Mouse (Mus musculus): ENCODE results near the gene Lrrc4. TPM values are rescaled to one million over a fixed set of nuclear protein-coding genes. Genes with fewer than 3 reads are reported as not detected.

Lrrc4 gene
- total and polyA plus RNA-seq, 2 experiments from 2014 or later = 6.0 to 59.8 TPM

DNA sequence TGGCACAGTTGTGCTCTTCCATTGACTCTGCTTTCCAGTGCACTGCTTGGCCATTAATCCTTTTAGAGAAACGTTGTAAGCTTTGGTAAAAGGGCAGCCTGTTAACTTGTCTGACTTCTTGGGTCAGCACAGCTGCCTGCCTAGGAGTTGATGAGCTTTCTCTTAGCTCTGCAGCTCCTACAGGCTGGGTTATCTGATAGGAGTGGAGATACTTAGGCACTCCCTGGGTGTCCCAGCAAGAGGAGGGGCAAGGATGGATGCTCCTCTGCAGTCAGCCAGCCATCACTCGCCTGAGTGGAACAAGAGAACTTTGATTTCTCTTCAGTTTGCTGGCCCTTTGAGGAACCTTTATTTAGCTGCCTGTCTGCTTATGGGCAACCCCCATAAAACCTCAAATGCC is 121.5 kb downstream of the Lrrc4 start:
- Histone ChIP-seq H3K27me3 (ENCODE audit: insufficient read depth, low read length) (no peaks in the 10 kb centered on the region), H3K27ac (no peak overlapping the region), H3K4me2 (ENCODE audit: low read depth, low read length) (no peak overlapping the region), H3K4me1 (ENCODE audit: insufficient read depth, low read length) (peaks cover 16% of the 10 kb centered on the region), H3K9ac (replicated peaks; ENCODE audit: low read length) (no peak overlapping the region), H3K9me3 (ENCODE audit: low read length) (no peaks in the 10 kb centered on the region), H3K4me3 (ENCODE audit: low read length) (no peak overlapping the region), H3K36me3 (ENCODE audit: insufficient read depth, low read length) (no peaks in the 10 kb centered on the region)
- ATAC-seq (no peak), DNase-seq (ENCODE audit: low spot score) (no peak)
- TF ChIP-seq CTCF (IDR thresholded peaks at IDR 0.05; ENCODE audit: low read depth) = no peak
- WGBS = 42% methylated on average over 2 of the region's 2 CpGs

DNA sequence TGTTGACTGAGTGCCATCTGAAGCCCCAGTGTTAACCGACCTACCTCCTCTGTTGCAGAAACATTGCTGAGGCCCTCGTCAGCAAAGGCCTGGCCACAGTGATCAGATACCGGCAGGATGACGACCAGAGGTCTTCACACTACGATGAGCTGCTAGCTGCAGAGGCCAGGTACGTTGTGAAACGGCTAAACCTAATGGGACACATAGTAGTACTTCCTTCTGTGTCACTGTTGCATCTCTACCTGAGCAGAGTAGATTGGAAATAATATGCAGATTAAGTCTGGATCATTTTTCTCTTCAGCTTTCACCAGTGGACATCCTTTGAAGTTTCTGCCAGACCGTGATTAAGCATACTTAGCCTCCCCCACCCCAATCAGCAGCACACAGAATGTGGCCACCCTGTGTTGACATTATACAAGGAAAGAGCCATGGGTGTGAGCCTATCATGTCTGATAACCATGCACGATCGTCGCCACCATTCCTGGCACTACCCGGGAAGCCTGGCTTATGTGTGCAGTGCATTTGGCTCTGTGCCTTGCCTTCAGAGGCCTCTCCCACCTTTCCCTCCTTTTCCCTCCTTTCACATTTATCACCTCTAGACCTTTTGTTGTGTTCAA is 124.5 kb downstream of the Lrrc4 start:
- no peak overlapping the region for H3K27ac ChIP-seq
- H3K9ac ChIP-seq (replicated peaks; ENCODE audit: low read length) = no peak overlapping the region

DNA sequence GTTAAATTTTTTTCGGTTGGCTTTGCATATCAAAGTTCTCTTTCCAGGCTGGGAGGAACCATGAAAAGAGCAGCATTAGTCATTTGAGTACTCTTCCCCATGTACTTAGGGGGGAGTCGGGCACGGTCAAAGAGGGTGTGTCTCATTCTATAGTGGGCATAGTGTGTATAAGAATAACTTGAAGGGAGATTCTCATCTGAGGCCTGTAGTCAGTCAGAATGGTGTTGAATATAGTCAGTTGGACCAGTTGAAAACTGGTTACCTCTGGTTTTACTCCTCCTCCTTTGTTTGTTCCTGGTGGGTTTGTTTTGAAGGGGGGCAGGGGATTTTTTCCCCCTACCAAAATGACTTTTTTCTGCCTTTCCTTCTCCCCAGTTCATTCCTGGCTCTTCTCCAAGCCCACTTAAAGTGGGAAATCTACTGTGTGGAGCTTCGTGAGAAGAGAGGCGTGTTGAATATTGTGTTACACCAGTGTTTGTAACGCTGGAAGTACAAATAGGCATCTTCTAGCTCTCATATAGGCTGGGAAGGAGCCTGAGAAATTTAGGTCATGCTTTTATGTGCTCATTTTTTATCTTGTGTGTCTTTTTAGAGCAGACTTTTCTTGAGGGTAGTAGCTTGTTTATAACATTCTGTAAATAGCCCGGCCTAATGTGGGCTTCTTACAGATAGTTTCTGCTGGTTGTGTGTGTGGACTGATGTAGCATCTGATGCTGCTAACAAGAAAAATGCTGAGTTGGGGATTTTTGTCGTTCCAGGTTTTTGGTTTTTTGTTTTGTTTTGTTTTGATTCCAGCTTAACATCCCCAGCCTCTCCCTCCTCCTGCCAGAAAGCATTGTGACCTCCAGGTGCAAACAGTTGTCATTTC is 125.2 kb downstream of the Lrrc4 start:
- H3K4me3 ChIP-seq (ENCODE audit: low read length) = no peak overlapping the region
- H3K36me3 ChIP-seq (ENCODE audit: insufficient read depth, low read length) = no peaks in the 10 kb centered on the region
- no peaks in the 10 kb centered on the region for H3K27me3 ChIP-seq (ENCODE audit: insufficient read depth, low read length)
- ATAC-seq (no peak), DNase-seq (ENCODE audit: low spot score) (no peak)
- H3K9ac ChIP-seq (replicated peaks; ENCODE audit: low read length) = no peak overlapping the region
- no peak overlapping the region for H3K4me2 ChIP-seq (ENCODE audit: low read depth, low read length)
- no peak for TF ChIP-seq CTCF (IDR thresholded peaks at IDR 0.05; ENCODE audit: low read depth)
- 58% methylated on average over 8 of the region's 8 CpGs for WGBS
- H3K4me1 ChIP-seq (ENCODE audit: insufficient read depth, low read length) = peaks cover 18% of the 10 kb centered on the region
- no peak overlapping the region for H3K27ac ChIP-seq
- no peaks in the 10 kb centered on the region for H3K9me3 ChIP-seq (ENCODE audit: low read length)

More for the DNA sequence above, 124.5 kb downstream of the Lrrc4 start:
- Histone ChIP-seq H3K4me3 (ENCODE audit: low read length) (no peak overlapping the region), H3K36me3 (ENCODE audit: insufficient read depth, low read length) (no peaks in the 10 kb centered on the region), H3K4me2 (ENCODE audit: low read depth, low read length) (no peak overlapping the region), H3K4me1 (ENCODE audit: insufficient read depth, low read length) (peaks cover 18% of the 10 kb centered on the region), H3K27me3 (ENCODE audit: insufficient read depth, low read length) (no peaks in the 10 kb centered on the region), H3K9me3 (ENCODE audit: low read length) (no peaks in the 10 kb centered on the region)
- DNase-seq (ENCODE audit: low spot score) (no peak), ATAC-seq (no peak)
- 59% methylated on average over 12 of the region's 12 CpGs for WGBS
- no peak for TF ChIP-seq CTCF (IDR thresholded peaks at IDR 0.05; ENCODE audit: low read depth)

DNA sequence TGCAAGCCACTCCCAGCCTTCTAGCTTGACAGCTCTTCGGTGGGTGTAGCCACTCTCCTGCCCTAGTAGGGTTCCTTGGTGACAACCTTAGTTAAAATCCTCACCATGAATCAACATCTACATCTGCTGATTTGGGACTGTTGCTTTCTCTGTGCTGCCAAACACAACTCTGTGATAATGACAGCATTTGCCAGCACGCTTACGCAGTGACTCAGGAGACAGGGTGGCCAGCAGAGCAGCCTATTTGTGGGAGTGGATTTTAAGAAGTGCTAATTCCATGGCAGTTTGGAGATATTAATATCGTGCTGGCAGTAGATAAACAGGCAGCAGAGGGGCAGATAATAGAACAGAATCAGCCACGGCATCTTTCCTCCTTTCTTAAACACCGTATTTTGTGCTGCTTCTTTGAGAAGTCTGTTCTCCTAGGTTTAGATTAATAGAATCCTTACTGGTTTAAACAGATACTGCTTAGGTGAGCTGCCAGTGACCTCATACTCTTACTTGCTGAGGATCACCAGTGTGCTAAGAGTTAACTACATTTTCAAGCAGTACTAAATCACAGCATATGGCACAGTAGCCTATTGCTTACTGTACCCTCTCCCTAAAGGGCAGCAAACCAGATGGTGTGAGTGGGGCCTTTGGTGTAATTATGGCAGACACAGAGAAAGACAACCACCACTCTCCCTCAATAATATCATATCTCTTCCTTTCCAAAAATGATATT is 126.0 kb downstream of the Lrrc4 start:
- Histone ChIP-seq H3K27me3 (ENCODE audit: insufficient read depth, low read length) (no peaks in the 10 kb centered on the region), H3K4me3 (ENCODE audit: low read length) (no peak overlapping the region), H3K9me3 (ENCODE audit: low read length) (no peaks in the 10 kb centered on the region), H3K27ac (peak overlapping the region; percentile 48; the same call in 1 of the 2 replicates), H3K36me3 (ENCODE audit: insufficient read depth, low read length) (no peaks in the 10 kb centered on the region), H3K4me1 (ENCODE audit: insufficient read depth, low read length) (peaks cover 18% of the 10 kb centered on the region), H3K4me2 (ENCODE audit: low read depth, low read length) (no peak overlapping the region), H3K9ac (replicated peaks; ENCODE audit: low read length) (no peak overlapping the region)
- TF ChIP-seq CTCF (IDR thresholded peaks at IDR 0.05; ENCODE audit: low read depth) = no peak
- DNase-seq (ENCODE audit: low spot score) = peak; percentile 51
- 45% methylated on average over 6 of the region's 6 CpGs for WGBS
- peak; percentile 75 for ATAC-seq

DNA sequence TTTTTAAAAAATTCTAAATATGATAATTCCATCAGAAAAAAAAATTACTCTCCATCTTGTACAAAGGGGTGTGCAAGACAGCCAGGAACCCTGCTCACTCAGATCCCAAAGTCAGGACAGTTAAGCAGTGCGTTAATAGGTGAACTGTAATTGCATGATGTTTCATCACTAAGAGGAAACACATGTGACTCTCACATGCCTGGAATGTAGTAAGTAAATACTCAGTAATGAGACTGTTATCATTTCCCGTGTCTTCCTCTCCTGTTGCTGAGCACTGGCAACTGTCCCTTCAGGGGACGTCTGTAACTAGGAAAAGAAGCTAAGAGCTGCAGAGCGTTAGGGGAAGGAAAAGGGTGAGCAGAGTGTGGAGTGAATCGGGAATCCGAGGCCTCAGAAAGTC is 126.9 kb downstream of the Lrrc4 start:
- H3K9ac ChIP-seq (replicated peaks; ENCODE audit: low read length) = no peak overlapping the region
- H3K9me3 ChIP-seq (ENCODE audit: low read length) = no peaks in the 10 kb centered on the region
- no peaks in the 10 kb centered on the region for H3K27me3 ChIP-seq (ENCODE audit: insufficient read depth, low read length)
- WGBS = 35% methylated on average over 6 of the region's 6 CpGs
- H3K4me1 ChIP-seq (ENCODE audit: insufficient read depth, low read length) = peaks cover 13% of the 10 kb centered on the region
- DNase-seq (ENCODE audit: low spot score) (no peak), ATAC-seq (no peak)
- no peak overlapping the region for H3K4me3 ChIP-seq (ENCODE audit: low read length)
- no peak for TF ChIP-seq CTCF (IDR thresholded peaks at IDR 0.05; ENCODE audit: low read depth)
- H3K27ac ChIP-seq = peak overlapping the region; percentile 48; the same call in 1 of the 2 replicates
- H3K4me2 ChIP-seq (ENCODE audit: low read depth, low read length) = no peak overlapping the region
- H3K36me3 ChIP-seq (ENCODE audit: insufficient read depth, low read length) = no peaks in the 10 kb centered on the region

DNA sequence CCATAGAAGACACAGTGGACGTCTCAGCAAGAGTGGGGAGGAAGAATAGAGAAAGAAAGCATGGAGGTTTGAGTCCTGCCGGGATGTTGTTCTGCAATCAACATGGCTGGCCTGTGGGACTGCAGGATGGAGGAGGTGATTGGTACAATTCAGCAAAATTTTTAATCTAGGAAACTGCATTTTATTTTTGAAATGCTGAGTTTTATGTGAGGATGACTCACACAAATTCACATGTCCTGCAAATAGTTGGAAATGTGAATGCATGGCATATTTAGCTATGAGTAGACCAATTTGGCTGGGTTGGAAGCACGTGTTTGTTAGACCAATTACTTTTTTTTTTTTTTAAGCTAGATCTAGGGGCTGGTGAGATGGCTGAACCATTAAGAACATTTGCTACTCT is 134.3 kb downstream of the Lrrc4 start:
- ATAC-seq = no peak
- Histone ChIP-seq H3K4me2 (ENCODE audit: low read depth, low read length) (no peak overlapping the region), H3K36me3 (ENCODE audit: insufficient read depth, low read length) (no peaks in the 10 kb centered on the region), H3K9ac (replicated peaks; ENCODE audit: low read length) (no peak overlapping the region), H3K4me1 (ENCODE audit: insufficient read depth, low read length) (no peaks in the 10 kb centered on the region), H3K4me3 (ENCODE audit: low read length) (no peak overlapping the region), H3K9me3 (ENCODE audit: low read length) (no peaks in the 10 kb centered on the region), H3K27me3 (ENCODE audit: insufficient read depth, low read length) (no peaks in the 10 kb centered on the region), H3K27ac (no peak overlapping the region)
- WGBS = 83% methylated on average over 3 of the region's 3 CpGs
- TF ChIP-seq CTCF (IDR thresholded peaks at IDR 0.05; ENCODE audit: low read depth) = no peak
- no peak for DNase-seq (ENCODE audit: low spot score)

Measured in hindbrain, postnatal 0 days (tissue).